Mouse (Mus musculus): ENCODE data around the gene Rab19. TPM values are rescaled to one million over a fixed set of nuclear protein-coding genes. Genes with fewer than 3 reads are reported as not detected.
"Not testable (repeated sequence)": the region's sequence is repeated elsewhere in the genome, so short reads cannot be mapped to it uniquely, and the experiment has no call there.

The Rab19 gene
- under 1 TPM in 1 of 2 experiments, not detected in 1; 0.14 TPM for total RNA-seq (2021)
- long read RNA-seq, experiment 1: 0 reads
- long read RNA-seq, experiment 2: 0 reads

GRCm38 (mm10) chr6:39381125-39381880 lies at the start of gene Rab19:
TSS of gene Rab19 (plus strand) at chr6:39381175.
- Histone ChIP-seq H3K27ac (peak within 1 kb of the TSS; percentile 17), H3K4me3 (peak within 1 kb of the TSS; percentile 75)
- no peak for TF ChIP-seq CTCF (IDR thresholded peaks at IDR 0.05)
- intact Hi-C loops (cut with DNase I): no loop called here
- DNase-seq: no peak

DNA sequence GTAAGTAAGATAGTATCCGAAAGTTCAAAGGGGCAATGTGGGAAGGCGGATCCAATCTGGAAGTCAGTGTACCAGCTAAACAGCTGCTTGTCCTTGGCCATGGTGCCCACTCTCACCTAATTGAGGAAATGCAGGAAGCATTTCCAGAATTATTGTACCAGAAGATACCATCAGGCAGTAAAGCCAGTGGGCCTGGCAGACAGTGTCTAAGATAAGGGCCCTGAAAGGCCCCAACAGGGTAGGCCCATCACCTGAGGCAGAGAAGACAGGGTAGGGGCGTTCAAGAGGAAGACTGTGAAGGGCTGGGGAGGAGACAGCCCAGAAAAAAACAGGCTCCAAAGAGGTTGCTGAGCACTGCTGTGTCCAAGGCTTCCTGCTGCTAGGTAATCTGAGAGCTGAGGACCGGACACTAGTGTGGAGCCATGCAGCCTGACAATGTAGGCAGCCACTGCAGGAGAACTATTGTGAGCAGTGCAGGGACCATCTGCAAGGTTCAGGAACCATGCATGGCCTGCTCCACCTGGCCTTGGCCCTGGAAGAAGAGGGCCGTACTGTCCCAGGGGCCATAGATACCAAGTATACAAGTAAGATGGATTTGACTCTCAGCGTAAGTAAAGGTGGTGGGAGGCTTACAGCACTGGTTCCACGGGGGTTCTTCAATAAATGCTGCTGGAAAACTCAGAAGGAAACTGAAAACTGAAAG lies 48.8 kb upstream of the Rab19 start:
- Histone ChIP-seq H3K4me3 (no peak overlapping the region), H3K27ac (no peak overlapping the region)
- no peak for TF ChIP-seq CTCF (IDR thresholded peaks at IDR 0.05)
- intact Hi-C loops (cut with DNase I): no loop called here
- DNase-seq: no peak

DNA sequence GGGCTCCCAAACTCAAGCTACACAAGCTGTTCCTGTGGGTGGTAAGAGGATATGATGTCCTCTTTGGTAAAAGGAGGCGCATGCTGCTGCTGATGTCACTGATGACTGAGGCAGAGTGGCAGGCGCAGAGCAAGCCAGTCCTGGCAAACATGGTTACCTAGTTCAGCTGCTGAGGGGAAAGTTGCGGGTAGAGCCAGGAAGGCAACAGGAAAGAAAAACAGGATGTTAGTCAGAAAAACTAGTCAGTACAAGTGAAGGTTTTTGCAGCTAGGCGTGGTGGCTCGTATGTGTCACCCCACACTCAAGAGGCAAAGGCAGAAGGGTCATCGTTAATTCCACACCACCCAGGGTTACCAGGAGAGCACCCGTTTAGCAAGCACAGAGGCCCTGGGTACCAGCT lies 46.8 kb upstream of the Rab19 start:
- H3K4me3 ChIP-seq: no peak overlapping the region
- no peak overlapping the region for H3K27ac ChIP-seq
- DNase-seq: no peak
- TF ChIP-seq CTCF (IDR thresholded peaks at IDR 0.05): no peak
- intact Hi-C loops (cut with DNase I): no loop called here

DNA sequence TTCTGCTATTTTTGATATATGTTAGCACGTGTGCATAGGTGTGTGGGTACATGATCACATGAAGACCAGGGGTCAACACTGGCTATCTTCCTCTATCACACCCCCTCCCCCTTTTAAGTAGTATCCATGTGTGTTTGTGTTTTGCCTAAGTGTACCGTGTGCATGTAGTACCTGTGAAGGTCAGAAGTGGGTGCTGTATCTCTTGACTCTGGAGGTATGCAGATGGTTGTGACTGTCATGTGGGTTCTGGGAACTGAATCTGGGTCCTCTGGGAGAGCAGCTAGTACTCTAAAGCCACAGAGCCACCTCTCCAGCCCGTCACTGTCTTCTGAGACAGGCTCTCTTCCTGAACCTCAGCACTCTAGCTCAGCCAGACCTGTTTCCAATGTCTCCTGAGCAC lies 46.1 kb upstream of the Rab19 start:
- intact Hi-C loops (cut with DNase I): no loop called here
- DNase-seq: no peak
- H3K27ac ChIP-seq: no peak overlapping the region
- no peak overlapping the region for H3K4me3 ChIP-seq
- no peak for TF ChIP-seq CTCF (IDR thresholded peaks at IDR 0.05)

GRCm38 (mm10) chr6:39338359-39338758 lies 42.6 kb upstream of the Rab19 start:
- no peak for TF ChIP-seq CTCF (IDR thresholded peaks at IDR 0.05)
- intact Hi-C loops (cut with DNase I): no loop called here

GRCm38 (mm10) chr6:39341798-39342197 lies 39.2 kb upstream of the Rab19 start:
- no peak overlapping the region for H3K4me3 ChIP-seq
- no peak overlapping the region for H3K27ac ChIP-seq
- no peak for DNase-seq
- intact Hi-C loops (cut with DNase I): no loop called here
- no peak for TF ChIP-seq CTCF (IDR thresholded peaks at IDR 0.05)

More at GRCm38 (mm10) chr6:39338359-39338758, 42.6 kb upstream of the Rab19 start:
- no peak for DNase-seq
- H3K27ac ChIP-seq: no peak overlapping the region
- no peak overlapping the region for H3K4me3 ChIP-seq

- TF ChIP-seq CTCF (IDR thresholded peaks at IDR 0.05): peak; percentile 96
- Histone ChIP-seq H3K27ac (no peak overlapping the region), H3K4me3 (no peak overlapping the region)
- intact Hi-C loops (cut with DNase I): loop anchor here (1.0 to 2.0 kb wide), 2 partner anchors 139 to 197 kb away; no protein-coding TSS in a partner anchor
- peak; percentile 86 for DNase-seq
Measured at GRCm38 (mm10) chr6:39344020-39344419, 37.0 kb upstream of the Rab19 start.

DNA sequence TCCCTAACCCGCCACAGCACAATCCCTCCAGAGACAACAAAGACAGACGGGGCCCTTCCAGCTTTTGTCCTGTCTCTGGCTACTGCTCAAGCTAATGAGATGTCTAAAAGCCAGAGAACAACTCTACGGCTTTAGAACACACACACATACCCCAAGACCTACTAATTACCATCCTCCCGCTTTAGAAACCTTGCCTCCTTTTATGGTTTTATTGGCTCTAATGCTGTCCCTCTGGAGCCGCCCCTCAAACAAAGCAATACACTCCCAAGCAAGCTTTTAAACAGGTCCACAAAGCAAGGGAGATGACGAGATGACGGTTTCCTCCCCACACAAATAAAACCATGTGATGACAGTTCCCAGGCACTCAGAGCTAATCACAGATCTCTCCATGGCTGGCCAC lies 35.5 kb upstream of the Rab19 start:
- no peak for TF ChIP-seq CTCF (IDR thresholded peaks at IDR 0.05)
- intact Hi-C loops (cut with DNase I): loop anchor here (2.0 to 5.0 kb wide), 2 partner anchors 158 to 199 kb away; no protein-coding TSS in a partner anchor

DNA sequence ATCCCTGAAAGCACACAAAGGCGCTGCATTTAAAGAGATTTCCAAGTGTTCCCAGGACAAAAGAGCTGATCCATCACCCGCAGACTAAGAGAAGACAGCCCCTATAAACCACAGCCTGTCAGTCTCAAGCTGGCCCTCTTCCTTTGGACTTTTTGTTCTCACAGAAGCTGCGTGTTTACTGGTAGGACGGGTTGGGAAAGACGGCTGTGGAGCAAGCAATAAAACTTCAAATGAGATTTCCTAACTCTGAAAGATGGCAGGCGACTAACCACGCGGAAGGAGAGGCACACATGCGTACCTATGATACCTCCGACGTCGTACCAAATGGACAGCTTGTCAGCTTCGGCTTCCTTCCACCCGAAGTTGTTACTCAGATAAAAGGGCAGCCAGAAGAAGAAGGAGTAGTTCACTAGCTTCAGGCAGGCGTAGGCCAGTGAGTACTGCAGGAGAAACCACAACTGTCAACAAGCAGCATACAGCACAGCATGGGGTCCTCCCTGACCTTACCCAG lies 33.9 kb upstream of the Rab19 start:
- TF ChIP-seq CTCF (IDR thresholded peaks at IDR 0.05): no peak
- H3K27ac ChIP-seq: no peak overlapping the region
- no peak for DNase-seq
- intact Hi-C loops (cut with DNase I): loop anchor here (5.0 kb wide), 1 partner anchor 160 kb away; no protein-coding TSS in a partner anchor
- no peak overlapping the region for H3K4me3 ChIP-seq

More for the DNA sequence above, 35.5 kb upstream of the Rab19 start:
- Histone ChIP-seq H3K27ac (no peak overlapping the region), H3K4me3 (no peak overlapping the region)
- DNase-seq: no peak

DNA sequence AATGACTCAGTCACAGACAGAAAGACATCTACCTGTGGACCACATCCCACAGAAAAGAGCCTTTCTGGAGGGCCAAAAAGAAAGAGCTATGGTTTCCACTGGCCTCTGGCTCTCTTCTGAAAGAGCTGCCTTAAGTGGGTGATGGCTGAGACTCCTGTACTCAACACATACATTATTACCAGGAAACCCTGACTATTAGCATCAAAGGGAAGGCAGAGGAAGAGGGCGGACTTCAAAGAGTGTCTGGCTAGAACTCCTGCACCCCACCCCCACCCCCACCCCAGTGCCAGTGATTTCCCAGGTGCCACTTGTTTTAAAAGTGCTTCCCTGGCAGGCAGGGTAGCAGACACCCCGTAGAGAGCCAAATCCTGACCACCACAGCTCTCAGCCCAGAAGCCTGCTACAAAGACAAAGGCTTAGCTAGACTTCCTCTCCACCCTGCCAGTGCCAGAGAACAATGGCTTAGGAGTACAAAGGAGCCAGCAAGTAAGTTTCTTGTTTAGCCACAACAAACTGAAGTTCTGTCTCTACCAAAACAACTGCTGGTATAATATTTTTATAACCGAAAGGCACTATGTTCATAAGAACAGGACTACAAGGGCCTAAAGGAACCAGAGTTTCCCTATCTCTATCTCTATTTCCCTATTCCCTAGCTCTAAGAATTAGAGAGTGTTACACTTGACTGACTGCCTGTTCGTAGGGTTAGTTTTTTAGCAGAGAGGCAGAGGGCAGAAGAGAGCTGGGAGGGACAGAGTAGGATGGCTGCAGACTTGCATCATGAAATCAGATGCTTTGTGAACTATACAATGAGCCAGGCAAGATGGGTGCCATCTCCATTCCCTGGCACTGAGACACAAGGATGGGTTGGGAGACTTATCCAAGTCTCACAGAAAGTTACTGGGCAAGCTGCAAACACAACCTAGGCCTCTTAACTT lies 32.8 kb upstream of the Rab19 start:
- Histone ChIP-seq H3K4me3 (no peak overlapping the region), H3K27ac (peak overlapping the region; percentile 38; the same call in 1 of the 2 replicates)
- no peak for DNase-seq
- TF ChIP-seq CTCF (IDR thresholded peaks at IDR 0.05): 0 out of 2 replicates have a peak, but pooled peaks have one; percentile 2
- intact Hi-C loops (cut with DNase I): loop anchor here (5.0 kb wide), 1 partner anchor 161 kb away; no protein-coding TSS in a partner anchor

DNA sequence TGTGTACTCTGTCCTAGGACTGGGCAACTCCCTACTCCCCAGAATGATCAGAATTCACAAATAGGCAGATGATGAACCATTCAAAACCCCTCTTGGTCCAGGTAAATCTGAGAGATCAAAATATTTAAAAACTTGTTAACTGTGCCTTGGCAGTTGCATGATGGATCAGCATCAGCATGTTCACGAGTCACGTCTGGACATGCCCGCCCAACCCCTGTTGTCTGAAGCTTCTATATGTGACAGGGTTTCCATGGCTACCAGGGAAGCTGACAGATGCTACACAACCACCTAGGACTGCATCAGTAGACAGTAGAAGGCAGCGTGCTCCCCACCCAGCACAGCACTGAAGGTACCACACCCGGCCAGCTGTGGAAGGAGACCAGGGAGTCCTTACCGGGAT lies 32.0 kb upstream of the Rab19 start:
- intact Hi-C loops (cut with DNase I): loop anchor here (5.0 kb wide), 1 partner anchor 162 kb away; no protein-coding TSS in a partner anchor
- no peak for DNase-seq
- no peak overlapping the region for H3K4me3 ChIP-seq
- no peak overlapping the region; the same call in 1 of the 2 replicates for H3K27ac ChIP-seq
- no peak for TF ChIP-seq CTCF (IDR thresholded peaks at IDR 0.05)

DNA sequence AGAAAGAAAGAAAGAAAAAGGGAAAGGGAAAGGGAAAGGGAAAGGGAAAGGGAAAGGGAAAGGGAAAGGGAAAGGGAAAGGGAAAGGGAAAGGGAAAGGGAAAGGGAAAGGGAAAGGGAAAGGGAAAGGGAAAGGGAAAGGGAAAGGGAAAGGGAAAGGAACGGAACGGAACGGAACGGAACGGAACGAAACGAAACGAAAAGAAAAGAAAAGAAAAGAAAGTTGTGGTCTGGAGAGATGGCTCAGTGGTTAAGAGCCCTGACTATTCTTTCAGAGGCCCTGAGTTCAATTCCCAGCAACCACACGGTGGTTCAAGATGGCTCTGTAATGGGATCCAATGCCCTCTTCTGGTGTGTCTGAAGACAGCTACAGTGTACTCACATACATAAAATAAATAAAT lies 21.8 kb upstream of the Rab19 start:
- intact Hi-C loops (cut with DNase I); H3K4me3 ChIP-seq; DNase-seq; H3K27ac ChIP-seq: not testable (repeated sequence)

Measured in gastrocnemius, adult 2 months (tissue).